8 mouse cellular contexts compared by ENCODE assay signal in the genomic region with DNA sequence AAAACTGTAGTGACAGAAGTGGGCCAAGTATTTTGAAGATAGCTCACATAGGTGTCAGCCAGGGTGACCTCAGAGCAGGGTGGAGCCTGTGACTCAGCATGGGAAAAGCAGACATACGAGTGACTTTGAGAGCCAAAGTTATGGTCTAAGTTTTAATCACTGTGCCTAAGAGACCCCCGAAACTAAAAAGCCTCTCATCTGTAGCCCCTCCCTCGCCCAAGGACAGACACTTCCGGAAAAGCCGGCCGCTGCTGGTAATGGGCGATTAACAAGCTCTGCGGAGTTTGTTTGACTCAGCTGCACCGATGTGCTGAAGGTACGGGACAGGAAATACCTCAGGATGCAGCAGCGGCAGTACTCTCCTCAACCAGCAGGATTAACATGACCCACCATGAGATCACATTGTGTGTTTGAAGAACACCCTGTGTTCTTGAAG.
DNase-seq lines count a peak whose midpoint lies in the region; ATAC-seq and TF ChIP-seq lines count a peak whose summit lies in the region.

No protein-coding gene starts in this region.

- H3K4me3 ChIP-seq in forebrain, postnatal 0 days (ENCODE audit: low read depth, low read length) = no peak overlapping the region
- H3K4me3 ChIP-seq in forebrain, embryonic 15.5 days = no peak overlapping the region
- no peak overlapping the region; the same call in 1 of the 2 replicates for H3K4me3 ChIP-seq in E14TG2a.4 (replicated peaks; ENCODE audit: low read length)
- H3K4me3 ChIP-seq in heart, embryonic 13.5 days = no peak overlapping the region
- no peak overlapping the region for H3K4me3 ChIP-seq in midbrain, embryonic 14.5 days (replicated peaks; ENCODE audit: low read depth, low read length)

- 83% methylated on average over 11 of the region's 11 CpGs for WGBS in forebrain, postnatal 0 days
- WGBS in forebrain, embryonic 15.5 days = 87% methylated on average over 11 of the region's 11 CpGs
- 61% methylated on average over 11 of the region's 11 CpGs for WGBS in heart, embryonic 13.5 days
- WGBS in midbrain, embryonic 14.5 days = 77% methylated on average over 11 of the region's 11 CpGs

- no peak overlapping the region for H3K27ac ChIP-seq in forebrain, postnatal 0 days (ENCODE audit: low read depth, low read length)
- no peak overlapping the region for H3K27ac ChIP-seq in forebrain, embryonic 15.5 days (replicated peaks)
- no peak overlapping the region for H3K27ac ChIP-seq in heart, embryonic 13.5 days (replicated peaks)
- no peak overlapping the region for H3K27ac ChIP-seq in midbrain, embryonic 14.5 days (replicated peaks; ENCODE audit: low read depth, low read length)

- no peak for ATAC-seq in forebrain, postnatal 0 days
- no peak for ATAC-seq in forebrain, embryonic 15.5 days (replicated peaks)
- no peak for ATAC-seq in heart, embryonic 13.5 days (ENCODE audit: extremely low read depth, insufficient number of reproducible peaks, low FRiP score, low TSS enrichment)
- no peak for ATAC-seq in midbrain, embryonic 14.5 days (ENCODE audit: low FRiP score, low TSS enrichment)

- H3K36me3 ChIP-seq in forebrain, postnatal 0 days (ENCODE audit: insufficient read depth) = no peaks in the 10 kb centered on the region
- H3K36me3 ChIP-seq in forebrain, embryonic 15.5 days = no peaks in the 10 kb centered on the region
- H3K36me3 ChIP-seq in E14TG2a.4 (ENCODE audit: insufficient read depth, low read length) = no peaks in the 10 kb centered on the region
- no peaks in the 10 kb centered on the region for H3K36me3 ChIP-seq in heart, embryonic 13.5 days
- H3K36me3 ChIP-seq in midbrain, embryonic 14.5 days (ENCODE audit: control insufficient read depth, insufficient read depth, low read length) = no peaks in the 10 kb centered on the region

- no peak overlapping the region for H3K9ac ChIP-seq in forebrain, postnatal 0 days
- H3K9ac ChIP-seq in forebrain, embryonic 15.5 days (replicated peaks) = no peak overlapping the region
- H3K9ac ChIP-seq in heart, embryonic 13.5 days = no peak overlapping the region
- no peak overlapping the region for H3K9ac ChIP-seq in midbrain, embryonic 14.5 days (replicated peaks; ENCODE audit: low read length)

- TF ChIP-seq CTCF in forebrain, postnatal 0 days (IDR thresholded peaks at IDR 0.05; ENCODE audit: low read depth) = peak; percentile 16; the same call in 1 of the 2 replicates
- peak; percentile 59 for TF ChIP-seq CTCF in E14TG2a.4 (conservative IDR thresholded peaks at IDR 0.05; ENCODE audit: low read length)

- no peak overlapping the region for H3K4me2 ChIP-seq in forebrain, postnatal 0 days (ENCODE audit: low read depth)
- no peak overlapping the region for H3K4me2 ChIP-seq in forebrain, embryonic 15.5 days (replicated peaks)
- peak overlapping the region; percentile 25 for H3K4me2 ChIP-seq in heart, embryonic 13.5 days
- no peak overlapping the region for H3K4me2 ChIP-seq in midbrain, embryonic 14.5 days (ENCODE audit: low read length)

- no peaks in the 10 kb centered on the region; the same call in 1 of the 2 replicates for H3K4me1 ChIP-seq in forebrain, postnatal 0 days (ENCODE audit: insufficient read depth)
- H3K4me1 ChIP-seq in forebrain, embryonic 15.5 days = peaks cover 19% of the 10 kb centered on the region
- peaks cover 68% of the 10 kb centered on the region for H3K4me1 ChIP-seq in E14TG2a.4 (replicated peaks; ENCODE audit: low read depth, low read length)
- H3K4me1 ChIP-seq in heart, embryonic 13.5 days = peaks cover 18% of the 10 kb centered on the region
- peaks cover 9% of the 10 kb centered on the region; the same call in 1 of the 2 replicates for H3K4me1 ChIP-seq in midbrain, embryonic 14.5 days (ENCODE audit: control insufficient read depth, insufficient read depth, low read length)

- no peaks in the 10 kb centered on the region for H3K9me3 ChIP-seq in forebrain, postnatal 0 days (ENCODE audit: low read length)
- no peaks in the 10 kb centered on the region for H3K9me3 ChIP-seq in forebrain, embryonic 15.5 days
- no peaks in the 10 kb centered on the region for H3K9me3 ChIP-seq in E14TG2a.4 (ENCODE audit: low read length)
- no peaks in the 10 kb centered on the region for H3K9me3 ChIP-seq in heart, embryonic 13.5 days
- H3K9me3 ChIP-seq in midbrain, embryonic 14.5 days (ENCODE audit: control insufficient read depth, low read length) = no peaks in the 10 kb centered on the region

- H3K27me3 ChIP-seq in forebrain, postnatal 0 days (ENCODE audit: insufficient read depth, low read length) = no peaks in the 10 kb centered on the region
- H3K27me3 ChIP-seq in forebrain, embryonic 15.5 days = no peaks in the 10 kb centered on the region
- no peaks in the 10 kb centered on the region for H3K27me3 ChIP-seq in E14TG2a.4 (ENCODE audit: insufficient read depth, low read length)
- H3K27me3 ChIP-seq in heart, embryonic 13.5 days (replicated peaks) = no peaks in the 10 kb centered on the region
- no peaks in the 10 kb centered on the region for H3K27me3 ChIP-seq in midbrain, embryonic 14.5 days (ENCODE audit: control insufficient read depth, insufficient read depth, low read length)

- DNase-seq in forebrain, postnatal 0 days = no peak
- peak; percentile 10 for DNase-seq in lung, postnatal 25 days (ENCODE audit: low spot score)
- DNase-seq in spleen, postnatal 4 days (ENCODE audit: low spot score in 2 of 2) = no peak
- DNase-seq in midbrain, embryonic 14.5 days = no peak
- no peak for DNase-seq in urinary bladder, adult 2 months (ENCODE audit: low spot score)
